Mouse (Mus musculus): ENCODE data around the gene Zfp697. TPM values are rescaled to one million over a fixed set of nuclear protein-coding genes. Genes with fewer than 3 reads are reported as not detected.
"Not testable (repeated sequence)": the region's sequence is repeated elsewhere in the genome, so short reads cannot be mapped to it uniquely, and the experiment has no call there.

Gene Zfp697
- polyA plus RNA-seq, 1 experiment = not detected

- 6% methylated on average over 21 of the region's 21 CpGs for WGBS
- peaks cover 7% of the 10 kb centered on the region for H3K4me1 ChIP-seq (ENCODE audit: control insufficient read depth, insufficient read depth, low read length)
- TF ChIP-seq CTCF (IDR thresholded peaks at IDR 0.05; ENCODE audit: insufficient read depth, low read depth, low read length) (no peak), POLR2A (IDR thresholded peaks at IDR 0.05; ENCODE audit: insufficient read depth, low read depth, low read length) (no peak)
- H3K27ac ChIP-seq (ENCODE audit: insufficient read depth, low read depth, low read length) = no peak overlapping the region
- H3K4me3 ChIP-seq (ENCODE audit: insufficient read depth, low read depth, low read length) = peak overlapping the region; percentile 84
Observed at GRCm38 (mm10) chr3:98383024-98383790, 946 bp downstream of the Zfp697 start.

- no peak overlapping the region for H3K4me3 ChIP-seq (ENCODE audit: insufficient read depth, low read depth, low read length)
- H3K4me1 ChIP-seq (ENCODE audit: control insufficient read depth, insufficient read depth, low read length) = peaks cover 7% of the 10 kb centered on the region
- TF ChIP-seq CTCF (IDR thresholded peaks at IDR 0.05; ENCODE audit: insufficient read depth, low read depth, low read length) (no peak), POLR2A (IDR thresholded peaks at IDR 0.05; ENCODE audit: insufficient read depth, low read depth, low read length) (no peak)
- 57% methylated on average over 4 of the region's 4 CpGs for WGBS
- no peak overlapping the region for H3K27ac ChIP-seq (ENCODE audit: insufficient read depth, low read depth, low read length)
Observed at GRCm38 (mm10) chr3:98387086-98387485, 4.8 kb downstream of the Zfp697 start.

GRCm38 (mm10) chr3:98387756-98388155 lies 5.5 kb downstream of the Zfp697 start:
- WGBS = 86% methylated on average over 7 of the region's 7 CpGs
- TF ChIP-seq POLR2A (IDR thresholded peaks at IDR 0.05; ENCODE audit: insufficient read depth, low read depth, low read length) (no peak), CTCF (IDR thresholded peaks at IDR 0.05; ENCODE audit: insufficient read depth, low read depth, low read length) (no peak)

GRCm38 (mm10) chr3:98389305-98389704 lies 7.0 kb downstream of the Zfp697 start:
- Histone ChIP-seq H3K4me1 (ENCODE audit: control insufficient read depth, insufficient read depth, low read length) (0 out of 2 replicates have a peak, but pooled peaks cover 1% of the 10 kb centered on the region), H3K4me3 (ENCODE audit: insufficient read depth, low read depth, low read length) (no peak overlapping the region), H3K27ac (ENCODE audit: insufficient read depth, low read depth, low read length) (no peak overlapping the region)
- TF ChIP-seq POLR2A (IDR thresholded peaks at IDR 0.05; ENCODE audit: insufficient read depth, low read depth, low read length) (no peak), CTCF (IDR thresholded peaks at IDR 0.05; ENCODE audit: insufficient read depth, low read depth, low read length) (no peak)
- WGBS = 60% methylated on average over 3 of the region's 3 CpGs

More at GRCm38 (mm10) chr3:98387756-98388155, 5.5 kb downstream of the Zfp697 start:
- Histone ChIP-seq H3K27ac (ENCODE audit: insufficient read depth, low read depth, low read length) (no peak overlapping the region), H3K4me3 (ENCODE audit: insufficient read depth, low read depth, low read length) (no peak overlapping the region), H3K4me1 (ENCODE audit: control insufficient read depth, insufficient read depth, low read length) (peaks cover 7% of the 10 kb centered on the region)

GRCm38 (mm10) chr3:98404268-98404895 lies 22.1 kb downstream of the Zfp697 start:
- not testable (repeated sequence) for H3K4me3 ChIP-seq (ENCODE audit: insufficient read depth, low read depth, low read length); H3K27ac ChIP-seq (ENCODE audit: insufficient read depth, low read depth, low read length)
- peaks cover 13% of the 10 kb centered on the region for H3K4me1 ChIP-seq (ENCODE audit: control insufficient read depth, insufficient read depth, low read length)
- 83% methylated on average over 9 of the region's 9 CpGs for WGBS

- 66% methylated on average over 6 of the region's 6 CpGs for WGBS
- H3K4me1 ChIP-seq (ENCODE audit: control insufficient read depth, insufficient read depth, low read length) = peaks cover 13% of the 10 kb centered on the region
- not testable (repeated sequence) for H3K4me3 ChIP-seq (ENCODE audit: insufficient read depth, low read depth, low read length); H3K27ac ChIP-seq (ENCODE audit: insufficient read depth, low read depth, low read length)
Observed at GRCm38 (mm10) chr3:98405877-98406276, 23.6 kb downstream of the Zfp697 start.

- WGBS = 31% methylated on average over 12 of the region's 12 CpGs
- H3K27ac ChIP-seq (ENCODE audit: insufficient read depth, low read depth, low read length) = not testable (repeated sequence)
- H3K4me1 ChIP-seq (ENCODE audit: control insufficient read depth, insufficient read depth, low read length) = peaks cover 13% of the 10 kb centered on the region
- peak overlapping the region; percentile 23 for H3K4me3 ChIP-seq (ENCODE audit: insufficient read depth, low read depth, low read length)
Observed at GRCm38 (mm10) chr3:98406569-98407144, 24.4 kb downstream of the Zfp697 start.

- peaks cover 13% of the 10 kb centered on the region for H3K4me1 ChIP-seq (ENCODE audit: control insufficient read depth, insufficient read depth, low read length)
- 57% methylated on average over 5 of the region's 5 CpGs for WGBS
- not testable (repeated sequence) for H3K4me3 ChIP-seq (ENCODE audit: insufficient read depth, low read depth, low read length); H3K27ac ChIP-seq (ENCODE audit: insufficient read depth, low read depth, low read length)
Observed at GRCm38 (mm10) chr3:98407261-98407780, 25.1 kb downstream of the Zfp697 start.

GRCm38 (mm10) chr3:98410619-98411580 lies 28.6 kb downstream of the Zfp697 start:
- not testable (repeated sequence) for H3K27ac ChIP-seq (ENCODE audit: insufficient read depth, low read depth, low read length); H3K4me3 ChIP-seq (ENCODE audit: insufficient read depth, low read depth, low read length)
- H3K4me1 ChIP-seq (ENCODE audit: control insufficient read depth, insufficient read depth, low read length) = peaks cover 13% of the 10 kb centered on the region
- WGBS = 88% methylated on average over 18 of the region's 27 CpGs

Measured in olfactory bulb, adult 2 months (tissue).